Mouse (Mus musculus) kidney, postnatal 36 days (tissue): ENCODE measurements around the gene Ift20.
"Not testable (repeated sequence)": the region's sequence is repeated elsewhere in the genome, so short reads cannot be mapped to it uniquely, and the experiment has no call there.

Experiments used
- DNase-seq, 2 experiments: peaks; one replicate each; pipeline ENCODE4 v3.0.0; 2021 to 2022; ENCODE audit warnings: mixed read lengths in 2 of 2

Ift20 gene

DNA sequence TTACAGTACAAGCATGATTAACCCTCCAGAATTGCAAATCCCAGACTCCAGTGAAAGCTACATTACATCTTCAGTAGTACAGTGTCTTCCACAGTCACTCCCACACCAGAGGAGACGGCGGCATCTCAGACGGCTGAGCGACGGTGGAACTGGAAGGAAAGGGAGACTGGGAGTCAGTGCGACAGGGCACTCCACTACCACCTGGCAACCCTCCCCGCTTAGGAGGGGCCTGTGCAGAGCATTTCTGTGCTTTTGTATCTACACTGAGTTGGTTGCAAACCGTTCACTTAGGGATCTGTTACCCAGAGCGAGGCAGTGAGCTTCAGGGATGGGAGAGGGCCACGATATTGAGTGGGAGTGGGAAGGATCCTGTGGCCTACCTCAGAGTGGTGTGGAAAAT is 32.7 kb downstream of the Ift20 start:
- no peak for DNase-seq

GRCm38 (mm10) chr11:78569806-78570205 is 33.6 kb downstream of the Ift20 start:
- DNase-seq: peak; percentile 31 to 51

DNA sequence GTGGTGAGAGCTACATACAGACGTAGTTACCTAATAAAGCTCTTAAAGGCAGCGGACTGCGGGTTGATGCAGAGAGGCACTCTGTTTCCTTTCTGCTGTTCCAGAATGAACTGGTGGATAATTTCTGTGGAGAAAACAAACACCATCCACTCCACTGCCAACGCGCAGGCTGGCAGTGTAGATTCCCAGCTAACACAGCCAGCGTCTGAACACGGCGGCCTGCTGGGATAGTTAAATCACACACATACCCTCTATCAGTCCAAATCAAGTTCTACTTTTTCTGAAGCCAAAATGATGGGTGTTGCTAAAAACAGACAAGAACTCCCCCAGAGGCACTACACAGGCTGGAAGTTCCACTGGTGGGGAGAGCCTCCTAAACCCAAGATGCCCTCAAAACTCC is 35.3 kb downstream of the Ift20 start:
- DNase-seq: no peak

DNA sequence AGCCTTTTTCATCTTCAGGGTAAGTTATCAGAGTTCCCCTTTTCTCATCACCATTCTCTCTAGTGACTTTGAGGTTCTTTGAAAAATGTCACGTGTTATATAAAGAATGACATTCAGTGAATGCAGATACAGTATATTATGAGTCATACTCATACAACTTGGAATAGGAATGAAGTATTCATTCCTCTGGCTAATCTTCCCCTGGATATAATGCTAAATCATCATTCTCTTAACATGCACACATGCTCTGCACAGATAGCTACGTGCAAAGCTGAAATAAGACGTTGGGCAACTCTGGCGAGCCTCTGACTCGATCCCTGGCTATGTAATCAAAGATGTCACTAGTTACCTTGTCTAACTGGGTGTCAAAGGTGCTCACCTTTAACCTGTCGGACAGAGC is 35.7 kb downstream of the Ift20 start:
- no peak for DNase-seq

DNA sequence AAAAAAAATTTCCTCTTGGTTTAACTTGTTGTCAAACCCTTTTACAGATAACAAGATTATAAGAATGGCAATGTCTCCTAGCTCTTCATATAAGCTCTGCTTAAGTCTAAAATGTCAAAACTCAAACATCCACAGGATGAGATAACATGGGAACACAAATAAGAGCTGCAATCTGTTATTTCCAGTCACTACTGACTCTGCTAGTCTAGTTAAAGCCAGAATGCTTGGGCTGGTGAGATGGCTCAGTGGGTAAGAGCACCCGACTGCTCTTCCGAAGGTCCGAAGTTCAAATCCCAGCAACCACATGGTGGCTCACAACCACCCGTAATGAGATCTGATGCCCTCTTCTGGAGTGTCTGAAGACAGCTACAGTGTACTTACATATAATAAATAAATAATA is 37.9 kb downstream of the Ift20 start:
- not testable (repeated sequence) for DNase-seq

- no peak for DNase-seq
Observed at GRCm38 (mm10) chr11:78574536-78574935, 38.4 kb downstream of the Ift20 start.

DNA sequence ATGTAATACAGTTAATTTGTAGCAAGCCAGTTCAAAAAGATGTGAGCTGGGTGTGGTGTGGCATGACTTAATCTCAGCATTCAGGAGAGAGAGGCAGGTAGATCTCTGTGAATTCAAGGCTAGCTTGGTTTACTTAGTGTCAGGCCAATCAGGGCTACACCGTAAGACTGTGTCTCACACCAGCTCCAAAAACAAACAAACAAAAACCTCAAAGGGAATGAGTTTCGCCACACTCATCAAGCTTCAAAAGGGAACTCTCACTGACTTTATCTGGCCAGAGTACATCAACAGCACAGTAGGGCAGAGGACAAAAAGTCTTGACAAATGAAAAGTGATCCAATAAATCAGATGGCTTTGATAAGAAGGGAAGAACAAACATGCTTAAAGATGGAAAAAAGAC is 38.8 kb downstream of the Ift20 start:
- peak in 1 of 2 experiments; percentile 19 for DNase-seq

GRCm38 (mm10) chr11:78582848-78583247 is 46.7 kb downstream of the Ift20 start:
- no peak for DNase-seq

- DNase-seq: no peak
Observed at GRCm38 (mm10) chr11:78586099-78586498, 49.9 kb downstream of the Ift20 start.

DNA sequence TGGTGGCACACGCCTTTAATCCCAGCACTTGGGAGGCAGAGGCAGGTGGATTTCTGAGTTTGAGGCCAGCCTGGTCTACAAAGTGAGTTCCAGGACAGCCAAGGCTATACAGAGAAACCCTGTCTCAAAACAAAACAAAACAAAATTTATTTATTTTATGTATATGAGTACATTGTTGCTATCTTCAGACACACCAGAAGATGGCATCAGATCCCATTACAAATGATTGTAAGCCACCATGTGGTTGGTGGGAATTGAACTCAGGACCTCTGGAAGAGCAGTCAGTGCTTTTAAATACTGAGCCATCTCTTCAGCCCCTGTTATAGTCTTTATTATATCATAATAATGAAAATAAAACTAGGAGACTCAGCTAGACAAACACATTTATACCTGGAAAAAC is 51.5 kb downstream of the Ift20 start:
- DNase-seq: not testable (repeated sequence)
